Mouse (Mus musculus) ZHBTc4 (cell line): ENCODE measurements at regions not wholly inside any gene's neighbourhood (a gene's known extent, or its start where the extent isn't known, plus 50 kb on each side); places are given as distances from the start of the nearest gene placed in this dataset.

ENCODE experiments used
- DNase-seq: peaks from one replicate; pipeline ENCODE4 v3.0.0-alpha.2; 2011; ENCODE audit warnings: low read depth, low spot score

GRCm38 (mm10) chr10:7268386-7269033, 56.5 kb upstream of the Cnksr3 start:
- DNase-seq: no peak

DNA sequence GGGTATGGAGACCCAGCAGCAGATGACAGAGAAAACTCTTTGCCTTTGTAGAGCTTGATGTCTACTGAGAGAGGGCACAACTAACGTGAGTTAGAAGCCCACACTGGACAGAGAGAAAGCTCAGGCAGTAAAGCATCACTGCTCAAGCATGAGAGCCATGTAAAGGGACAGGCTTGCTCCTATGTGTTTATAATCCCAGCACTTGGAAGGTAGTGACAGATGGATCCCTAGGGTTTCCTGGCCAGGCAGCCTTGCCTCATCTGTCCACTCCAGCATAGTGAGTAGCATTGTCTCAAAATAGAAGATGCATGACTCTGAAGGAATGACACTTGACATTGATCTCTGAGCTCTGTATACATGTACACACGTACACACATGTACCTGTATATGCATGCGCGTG, 55.9 kb upstream of the Cnksr3 start:
- DNase-seq: no peak

GRCm38 (mm10) chr10:7267106-7267505, 55.1 kb upstream of the Cnksr3 start:
- DNase-seq: no peak

DNA sequence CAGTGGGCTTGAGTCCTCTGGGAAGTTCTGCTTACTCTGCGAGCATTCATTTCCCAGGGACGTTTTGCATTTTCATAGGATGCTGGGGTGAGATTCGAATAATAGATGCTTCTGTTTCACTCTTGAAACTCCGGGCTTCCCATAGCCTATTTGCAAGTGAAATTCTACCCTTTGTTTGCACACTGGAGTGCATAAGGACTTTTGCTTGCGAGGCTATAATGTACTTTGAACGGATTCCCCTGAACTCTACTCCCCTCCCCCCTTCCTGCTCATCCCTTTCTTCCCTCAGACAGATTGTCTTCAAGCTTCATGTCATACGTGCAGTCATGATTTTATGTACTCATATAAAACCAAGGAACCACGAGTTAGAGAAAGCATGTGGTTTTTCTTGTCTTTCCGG, 53.4 kb upstream of the Cnksr3 start:
- no peak for DNase-seq

GRCm38 (mm10) chr10:7264721-7265120, 52.7 kb upstream of the Cnksr3 start:
- DNase-seq: no peak
